Mouse (Mus musculus) stomach, postnatal 0 days (tissue): ENCODE measurements around the gene Spdye4a.

ENCODE experiments used
- CTCF ChIP-seq: IDR thresholded peaks from 2 replicates; pipeline ENCODE4 v1.5.1; 2016; ENCODE audit warnings: antibody characterized with exemption, low read depth, mild to moderate bottlenecking, moderate library complexity
- EP300 ChIP-seq: optimal IDR thresholded peaks from 2 replicates; pipeline ENCODE3; 2016; ENCODE audit warnings: antibody characterized with exemption

GRCm38 (mm10) chr5:143268985-143269362 lies 42.3 kb upstream of the Spdye4a start:
- no peak for TF ChIP-seq CTCF
- no peak for TF ChIP-seq EP300
